Mouse (Mus musculus) E14TG2a.4 (cell line): ENCODE results near the gene Mpped1.

Experiments
- CTCF ChIP-seq: conservative IDR thresholded peaks from 2 replicates; pipeline ENCODE4 v1.5.1; 2014; ENCODE audit warnings: low read length
- NANOG ChIP-seq: IDR thresholded peaks from 2 replicates; pipeline ENCODE4 v1.6.1; 2014; ENCODE audit warnings: borderline replicate concordance, low read length, mixed read lengths
- POU5F1 ChIP-seq: IDR thresholded peaks from 2 replicates; pipeline ENCODE4 v1.6.1; 2014; ENCODE audit warnings: low read length, borderline replicate concordance

DNA sequence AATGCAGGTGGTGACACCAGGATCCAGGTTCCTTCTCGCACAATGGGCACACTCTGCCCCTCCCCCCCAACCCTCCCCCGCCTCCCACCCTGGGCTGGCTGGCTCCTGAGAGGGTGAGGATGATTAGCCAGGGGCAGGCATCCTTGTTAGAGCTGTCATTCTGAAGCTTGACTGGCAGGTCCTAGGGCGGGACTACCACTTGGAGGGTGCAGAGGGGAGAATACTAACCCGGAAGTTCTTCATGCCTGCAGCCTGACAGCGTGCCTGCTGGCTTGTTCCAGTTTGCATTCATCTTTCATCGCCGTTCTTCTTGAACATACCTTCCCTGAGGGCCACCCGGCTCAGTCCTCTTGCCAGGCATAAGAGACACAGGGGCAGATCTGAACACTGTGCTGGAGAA, 67.3 kb downstream of the Mpped1 start:
- TF ChIP-seq CTCF (no peak), POU5F1 (no peak), NANOG (no peak)
